Mouse (Mus musculus): ENCODE measurements around the gene Cd247. TPM values are rescaled to one million over a fixed set of nuclear protein-coding genes. Genes with fewer than 3 reads are reported as not detected.

Cd247 gene
- polyA plus RNA-seq, 1 experiment from 2014 or later = 1.6 TPM

DNA sequence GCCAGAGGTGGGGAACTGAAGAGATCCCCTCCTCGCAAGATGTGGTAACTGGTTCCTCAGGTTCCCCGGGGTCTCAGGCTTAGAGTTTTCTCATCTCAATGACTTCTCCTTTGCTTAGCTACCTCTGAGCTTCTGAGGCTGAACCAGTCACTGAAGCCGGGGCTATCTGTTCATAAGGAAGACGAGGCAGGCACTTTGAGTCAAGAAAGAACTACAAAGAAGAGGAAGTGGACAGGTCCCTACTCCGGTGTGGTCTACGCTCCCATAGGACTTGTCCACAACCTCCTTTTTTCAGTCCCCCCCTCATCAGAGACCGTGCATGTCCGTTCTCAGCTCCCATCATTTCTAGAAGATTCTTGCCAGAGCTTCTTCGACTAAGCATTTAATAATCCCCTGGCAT lies 7.1 kb upstream of the Cd247 start:
- peak overlapping the region; percentile 54; the same call in 1 of the 2 replicates for H3K4me3 ChIP-seq
- WGBS = 87% methylated on average over 9 of the region's 9 CpGs
- H3K36me3 ChIP-seq = no peaks in the 10 kb centered on the region
- no peaks in the 10 kb centered on the region for H3K9me3 ChIP-seq (replicated peaks)
- peak overlapping the region; percentile 81 for H3K27ac ChIP-seq (replicated peaks)
- H3K4me1 ChIP-seq = peaks cover 38% of the 10 kb centered on the region
- H3K27me3 ChIP-seq (ENCODE audit: low read depth, poor library complexity, severe bottlenecking) = peaks cover 28% of the 10 kb centered on the region
- no peak for DNase-seq (ENCODE audit: low spot score)

DNA sequence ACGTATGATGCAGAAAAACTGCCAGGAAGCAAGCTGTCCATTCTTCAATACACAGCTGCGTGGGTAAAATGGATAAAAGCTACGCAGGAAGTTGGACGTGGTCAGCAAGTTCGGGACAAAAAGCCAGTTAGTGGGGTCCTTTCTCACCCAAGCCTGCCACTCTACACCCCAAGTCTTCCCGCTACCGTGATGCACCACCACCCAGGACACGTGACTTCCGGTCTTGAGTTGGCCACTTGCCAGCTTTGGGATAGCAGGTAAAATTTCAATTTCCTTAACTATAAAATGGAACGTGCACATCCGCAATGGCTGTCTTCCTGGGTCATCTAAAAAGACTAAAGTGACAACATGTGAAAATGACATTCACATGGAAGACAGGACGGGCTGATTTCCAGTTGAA lies 6.6 kb upstream of the Cd247 start:
- peaks cover 24% of the 10 kb centered on the region for H3K27me3 ChIP-seq (ENCODE audit: low read depth, poor library complexity, severe bottlenecking)
- H3K4me1 ChIP-seq = peaks cover 35% of the 10 kb centered on the region
- H3K9me3 ChIP-seq (replicated peaks) = no peaks in the 10 kb centered on the region
- DNase-seq (ENCODE audit: low spot score) = no peak
- no peak overlapping the region for H3K27ac ChIP-seq (replicated peaks)
- WGBS = 92% methylated on average over 12 of the region's 12 CpGs
- H3K36me3 ChIP-seq = no peaks in the 10 kb centered on the region
- no peak overlapping the region for H3K4me3 ChIP-seq

GRCm38 (mm10) chr1:165786296-165786695 lies 2.2 kb upstream of the Cd247 start:
- H3K4me1 ChIP-seq = peaks cover 27% of the 10 kb centered on the region
- WGBS = 67% methylated on average over 11 of the region's 11 CpGs

GRCm38 (mm10) chr1:165789066-165789660 lies 682 bp downstream of the Cd247 start:
- H3K27me3 ChIP-seq (ENCODE audit: low read depth, poor library complexity, severe bottlenecking) = no peaks in the 10 kb centered on the region; the same call in 1 of the 2 replicates
- peaks cover 17% of the 10 kb centered on the region for H3K4me1 ChIP-seq
- H3K9me3 ChIP-seq (replicated peaks) = no peaks in the 10 kb centered on the region
- WGBS = 78% methylated on average over 17 of the region's 17 CpGs
- no peak for DNase-seq (ENCODE audit: low spot score)
- H3K36me3 ChIP-seq = no peaks in the 10 kb centered on the region
- H3K4me3 ChIP-seq = no peak overlapping the region
- H3K27ac ChIP-seq (replicated peaks) = peak overlapping the region; percentile 14

More at GRCm38 (mm10) chr1:165786296-165786695, 2.2 kb upstream of the Cd247 start:
- peaks cover 10% of the 10 kb centered on the region for H3K27me3 ChIP-seq (ENCODE audit: low read depth, poor library complexity, severe bottlenecking)
- no peak overlapping the region for H3K4me3 ChIP-seq
- H3K36me3 ChIP-seq = no peaks in the 10 kb centered on the region
- no peak for DNase-seq (ENCODE audit: low spot score)
- H3K9me3 ChIP-seq (replicated peaks) = no peaks in the 10 kb centered on the region
- H3K27ac ChIP-seq (replicated peaks) = no peak overlapping the region

- H3K4me1 ChIP-seq = peaks cover 17% of the 10 kb centered on the region
These were observed 1.5 kb downstream of the Cd247 start for GRCm38 (mm10) chr1:165789963-165790362.

DNA sequence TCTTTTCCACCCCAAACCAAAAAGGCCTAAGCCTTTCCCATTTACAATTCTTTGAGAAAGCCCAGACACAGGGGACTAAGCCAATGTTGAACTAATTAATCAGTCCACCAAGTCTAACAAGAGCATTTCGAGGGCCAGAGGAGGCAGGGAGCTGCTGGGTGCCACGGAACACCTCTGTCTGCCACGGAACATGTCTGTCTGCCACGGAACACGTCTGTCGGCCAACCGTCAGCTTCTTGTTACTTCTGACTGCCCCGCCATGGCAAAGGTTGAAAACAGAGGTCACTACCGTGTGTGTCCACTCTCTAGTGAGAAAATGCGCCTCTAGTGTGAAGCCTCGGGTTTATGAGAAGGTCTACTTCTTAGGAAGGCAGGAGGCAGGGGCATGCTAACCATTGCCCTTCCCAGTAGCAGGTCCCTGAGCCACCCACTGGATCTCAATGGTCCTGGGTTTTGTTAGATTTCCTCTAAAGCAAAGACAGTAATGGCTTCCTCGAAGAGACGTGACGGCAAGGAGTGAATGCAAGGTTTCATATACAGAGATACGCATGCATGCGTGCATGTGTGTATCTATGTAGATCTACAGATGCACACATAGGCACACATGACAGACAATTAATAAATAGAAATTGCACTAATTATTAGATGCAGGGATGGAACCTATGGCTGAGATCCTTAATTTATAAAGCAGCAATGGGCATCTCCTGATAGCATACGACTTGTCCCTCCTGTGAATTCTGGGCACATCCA lies 2.2 kb downstream of the Cd247 start:
- Histone ChIP-seq H3K4me3 (no peak overlapping the region), H3K9me3 (replicated peaks) (no peaks in the 10 kb centered on the region), H3K27me3 (ENCODE audit: low read depth, poor library complexity, severe bottlenecking) (peaks cover 4% of the 10 kb centered on the region; the same call in 1 of the 2 replicates), H3K4me1 (peaks cover 20% of the 10 kb centered on the region), H3K27ac (replicated peaks) (no peak overlapping the region; the same call in 1 of the 2 replicates), H3K36me3 (no peaks in the 10 kb centered on the region)
- WGBS = 93% methylated on average over 17 of the region's 17 CpGs
- DNase-seq (ENCODE audit: low spot score) = no peak

More at GRCm38 (mm10) chr1:165789963-165790362, 1.5 kb downstream of the Cd247 start:
- no peak overlapping the region for H3K4me3 ChIP-seq
- H3K27me3 ChIP-seq (ENCODE audit: low read depth, poor library complexity, severe bottlenecking) = no peaks in the 10 kb centered on the region; the same call in 1 of the 2 replicates
- H3K27ac ChIP-seq (replicated peaks) = no peak overlapping the region; the same call in 1 of the 2 replicates
- H3K36me3 ChIP-seq = no peaks in the 10 kb centered on the region
- no peak for DNase-seq (ENCODE audit: low spot score)
- whole genome bisulfite sequencing = 89% methylated on average over 6 of the region's 6 CpGs
- H3K9me3 ChIP-seq (replicated peaks) = no peaks in the 10 kb centered on the region

GRCm38 (mm10) chr1:165791411-165791810 lies 2.9 kb downstream of the Cd247 start:
- Histone ChIP-seq H3K4me3 (no peak overlapping the region), H3K4me1 (peaks cover 19% of the 10 kb centered on the region), H3K36me3 (no peaks in the 10 kb centered on the region), H3K27ac (replicated peaks) (no peak overlapping the region), H3K9me3 (replicated peaks) (no peaks in the 10 kb centered on the region), H3K27me3 (ENCODE audit: low read depth, poor library complexity, severe bottlenecking) (peaks cover 7% of the 10 kb centered on the region; the same call in 1 of the 2 replicates)
- no peak for DNase-seq (ENCODE audit: low spot score)
- 83% methylated on average over 9 of the region's 9 CpGs for WGBS

DNA sequence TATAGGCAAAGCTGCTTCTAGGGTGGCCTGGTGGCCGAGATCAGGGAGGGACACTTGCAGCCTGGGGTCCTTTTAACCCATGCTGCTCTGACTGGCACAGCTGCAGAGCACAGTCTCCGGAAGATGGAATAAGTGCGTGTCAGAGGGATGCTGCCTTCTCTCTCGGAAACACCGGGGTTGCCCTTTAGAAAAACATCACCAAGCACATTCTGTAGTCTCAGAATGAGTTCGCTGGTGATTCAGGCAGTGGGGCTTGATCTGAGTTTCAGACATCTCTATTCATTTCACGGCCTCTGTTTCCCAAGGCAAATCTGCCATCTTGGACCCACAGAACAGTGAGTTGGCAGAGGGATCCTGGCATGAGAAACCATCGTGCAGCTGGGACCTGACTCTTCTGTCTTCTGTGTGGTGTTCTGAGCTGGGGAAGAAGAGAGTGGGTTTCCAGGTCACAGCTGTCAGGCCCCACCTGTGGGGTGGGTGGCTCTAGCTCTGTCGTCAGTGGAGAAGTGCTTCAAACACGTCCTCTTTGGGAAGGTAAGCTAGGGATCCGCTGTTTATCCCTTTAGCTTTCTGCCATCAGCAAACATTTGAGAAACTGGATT lies 13.3 kb downstream of the Cd247 start:
- no peak overlapping the region for H3K4me3 ChIP-seq
- H3K27me3 ChIP-seq (ENCODE audit: low read depth, poor library complexity, severe bottlenecking) = no peaks in the 10 kb centered on the region
- peaks cover 7% of the 10 kb centered on the region for H3K9me3 ChIP-seq (replicated peaks)
- H3K36me3 ChIP-seq = peaks cover 6% of the 10 kb centered on the region
- peaks cover 26% of the 10 kb centered on the region for H3K4me1 ChIP-seq
- DNase-seq (ENCODE audit: low spot score) = no peak
- peak overlapping the region; percentile 34; the same call in 1 of the 2 replicates for H3K27ac ChIP-seq (replicated peaks)
- 81% methylated on average over 11 of the region's 11 CpGs for WGBS

- no peak for DNase-seq (ENCODE audit: low spot score)
- WGBS = 90% methylated on average over 5 of the region's 5 CpGs
- H3K36me3 ChIP-seq = peaks cover 6% of the 10 kb centered on the region
- H3K27ac ChIP-seq (replicated peaks) = no peak overlapping the region
- no peak overlapping the region for H3K4me3 ChIP-seq
- peaks cover 6% of the 10 kb centered on the region for H3K27me3 ChIP-seq (ENCODE audit: low read depth, poor library complexity, severe bottlenecking)
- H3K9me3 ChIP-seq (replicated peaks) = peaks cover 7% of the 10 kb centered on the region
- peaks cover 14% of the 10 kb centered on the region for H3K4me1 ChIP-seq
These were observed 14.6 kb downstream of the Cd247 start for GRCm38 (mm10) chr1:165803107-165803506.

DNA sequence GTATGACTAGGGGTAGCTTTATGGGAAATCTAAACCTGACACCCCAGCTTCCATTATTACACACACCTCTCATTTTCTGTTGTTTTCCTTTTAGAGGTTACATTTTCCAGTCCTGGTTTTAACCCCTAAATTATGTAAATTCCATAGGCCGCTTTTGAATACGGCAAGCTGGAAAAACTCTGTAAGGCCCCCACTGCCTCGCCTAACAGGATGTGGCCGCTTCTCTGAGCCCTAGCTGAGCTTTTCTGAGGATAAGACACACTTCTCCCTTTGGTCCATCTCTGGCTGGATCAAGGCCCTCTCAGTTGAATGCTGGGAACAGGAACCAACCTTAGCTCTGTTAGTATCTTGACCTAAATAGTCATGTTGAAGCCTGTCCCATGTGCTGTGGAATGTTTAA lies 15.7 kb downstream of the Cd247 start:
- WGBS = 97% methylated on average over 4 of the region's 4 CpGs
- Histone ChIP-seq H3K4me3 (no peak overlapping the region), H3K9me3 (replicated peaks) (peaks cover 7% of the 10 kb centered on the region), H3K36me3 (peaks cover 6% of the 10 kb centered on the region), H3K27me3 (ENCODE audit: low read depth, poor library complexity, severe bottlenecking) (peaks cover 7% of the 10 kb centered on the region), H3K4me1 (peaks cover 13% of the 10 kb centered on the region), H3K27ac (replicated peaks) (no peak overlapping the region)
- no peak for DNase-seq (ENCODE audit: low spot score)

DNA sequence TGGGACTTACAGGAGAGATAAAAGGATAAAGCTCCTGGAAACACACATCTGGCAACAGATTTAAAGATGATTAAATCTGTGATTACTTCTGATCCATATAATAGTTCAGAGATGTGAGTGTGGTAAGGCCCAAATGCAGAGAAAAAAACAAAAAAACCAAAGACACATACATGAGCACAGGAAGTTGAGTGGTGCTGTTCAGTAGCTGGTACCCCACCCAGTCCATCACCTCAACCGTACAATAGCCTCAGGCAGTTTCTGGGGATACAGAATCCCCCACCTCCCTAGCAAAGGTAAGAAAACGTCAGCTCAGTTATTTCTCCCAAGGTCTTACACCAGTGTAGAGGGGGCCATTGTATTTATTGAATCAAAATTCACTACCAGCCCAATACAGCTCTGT lies 22.2 kb downstream of the Cd247 start:
- Histone ChIP-seq H3K9me3 (replicated peaks) (no peaks in the 10 kb centered on the region), H3K4me1 (peaks cover 40% of the 10 kb centered on the region), H3K36me3 (no peaks in the 10 kb centered on the region), H3K4me3 (no peak overlapping the region), H3K27me3 (ENCODE audit: low read depth, poor library complexity, severe bottlenecking) (peaks cover 45% of the 10 kb centered on the region), H3K27ac (replicated peaks) (no peak overlapping the region)
- no peak for DNase-seq (ENCODE audit: low spot score)
- WGBS = 78% methylated on average over 2 of the region's 2 CpGs

DNA sequence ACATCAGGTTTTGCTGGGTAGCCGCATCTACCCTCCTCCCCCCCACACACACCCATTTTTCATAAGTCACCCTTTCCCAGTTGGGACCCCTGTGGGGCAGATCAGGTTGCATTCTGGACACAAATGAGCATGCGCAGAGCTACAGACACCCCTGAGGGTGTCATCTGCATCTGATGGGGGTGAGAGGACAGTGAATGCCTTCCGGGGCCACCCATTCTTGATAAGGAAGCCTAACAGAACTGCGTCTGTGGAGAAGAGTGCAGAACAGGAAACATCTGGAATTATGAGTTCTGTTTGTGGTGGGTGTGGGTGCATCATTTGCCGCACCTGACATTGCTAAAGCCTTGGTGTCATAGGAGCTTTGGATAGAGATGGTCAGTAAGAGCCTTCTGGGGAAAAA lies 22.7 kb downstream of the Cd247 start:
- H3K9me3 ChIP-seq (replicated peaks) = no peaks in the 10 kb centered on the region
- DNase-seq (ENCODE audit: low spot score) = no peak
- H3K4me1 ChIP-seq = peaks cover 45% of the 10 kb centered on the region
- 0 out of 2 replicates have a peak overlapping the region, but pooled peaks have one; percentile 28 for H3K27ac ChIP-seq (replicated peaks)
- no peaks in the 10 kb centered on the region for H3K36me3 ChIP-seq
- 89% methylated on average over 5 of the region's 5 CpGs for WGBS
- H3K4me3 ChIP-seq = no peak overlapping the region
- H3K27me3 ChIP-seq (ENCODE audit: low read depth, poor library complexity, severe bottlenecking) = peaks cover 50% of the 10 kb centered on the region

DNA sequence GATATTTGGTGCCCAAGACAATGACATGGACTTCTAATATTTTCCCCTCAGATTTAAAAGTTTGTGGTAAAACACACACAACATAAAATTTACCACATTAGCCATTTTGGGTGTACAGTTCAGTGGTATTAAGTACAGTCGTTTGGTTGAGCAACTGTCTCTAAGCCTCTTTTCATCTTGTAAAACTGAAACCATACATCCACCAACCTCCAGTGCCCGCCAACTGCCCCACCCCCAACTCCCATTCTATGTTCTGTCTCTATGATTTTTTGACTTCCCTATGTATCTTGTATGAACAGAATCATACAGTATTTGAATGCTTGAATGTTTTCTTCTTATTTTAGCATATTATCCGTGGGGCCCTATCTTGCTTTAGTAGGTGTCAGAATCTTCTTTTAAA lies 24.3 kb downstream of the Cd247 start:
- peaks cover 63% of the 10 kb centered on the region for H3K27me3 ChIP-seq (ENCODE audit: low read depth, poor library complexity, severe bottlenecking)
- H3K4me3 ChIP-seq = no peak overlapping the region
- H3K27ac ChIP-seq (replicated peaks) = peak overlapping the region; percentile 92
- no peaks in the 10 kb centered on the region for H3K9me3 ChIP-seq (replicated peaks)
- WGBS = 84% methylated on average over 3 of the region's 3 CpGs
- peaks cover 61% of the 10 kb centered on the region for H3K4me1 ChIP-seq
- no peaks in the 10 kb centered on the region for H3K36me3 ChIP-seq
- DNase-seq (ENCODE audit: low spot score) = no peak
